Mouse (Mus musculus) heart, postnatal 25 days (tissue): Measurements from ENCODE around the gene Ush2a. TPM values are rescaled to one million over a fixed set of nuclear protein-coding genes. Genes with fewer than 3 reads are reported as not detected.

Source experiments
- DNase-seq: peaks from one replicate; pipeline ENCODE4 v3.0.0; 2022; ENCODE audit warnings: low spot score
- intact Hi-C: fragments of 180-260 bp; cut with DNase I; formaldehyde crosslinking; loops from one replicate; pipeline ENCODE4 v1.15.1; 2025
- total RNA-seq, 2 experiments: library from RNA; stranded (reverse); gene quantifications; 2 replicates each; pipeline ENCODE4 v1.2.3; 2021

Ush2a gene
- under 1 TPM; 0.08 TPM for total RNA-seq

GRCm38 (mm10) chr1:188261903-188262682 is at the start of gene Ush2a:
TSS of gene Ush2a (plus strand) at chr1:188262023.
- intact Hi-C loops = no loop called here
- DNase-seq = no peak

GRCm38 (mm10) chr1:188214885-188215611 is 46.8 kb upstream of the Ush2a start:
- DNase-seq = no peak
- intact Hi-C loops = no loop called here

- intact Hi-C loops = no loop called here
Measured at GRCm38 (mm10) chr1:188221226-188221792, 40.5 kb upstream of the Ush2a start.

GRCm38 (mm10) chr1:188233036-188233724 is 28.6 kb upstream of the Ush2a start:
- intact Hi-C loops = no loop called here
- DNase-seq = no peak

More at GRCm38 (mm10) chr1:188221226-188221792, 40.5 kb upstream of the Ush2a start:
- DNase-seq = no peak

GRCm38 (mm10) chr1:188238636-188239035 is 23.2 kb upstream of the Ush2a start:
- intact Hi-C loops = no loop called here
- DNase-seq = no peak

GRCm38 (mm10) chr1:188241766-188242165 is 20.1 kb upstream of the Ush2a start:
- intact Hi-C loops = no loop called here
- DNase-seq = no peak

GRCm38 (mm10) chr1:188257500-188257899 is 4.3 kb upstream of the Ush2a start:
- no peak for DNase-seq
- intact Hi-C loops = no loop called here

GRCm38 (mm10) chr1:188260259-188261107 is 1.3 kb upstream of the Ush2a start:
- no peak for DNase-seq
- intact Hi-C loops = no loop called here

GRCm38 (mm10) chr1:188267127-188267722 is 5.4 kb downstream of the Ush2a start:
- intact Hi-C loops = no loop called here
- DNase-seq = no peak

GRCm38 (mm10) chr1:188269071-188269470 is 7.2 kb downstream of the Ush2a start:
- no peak for DNase-seq
- intact Hi-C loops = no loop called here

GRCm38 (mm10) chr1:188313303-188313702 is 51.5 kb downstream of the Ush2a start:
- no peak for DNase-seq
- intact Hi-C loops = no loop called here

GRCm38 (mm10) chr1:188316574-188316973 is 54.8 kb downstream of the Ush2a start:
- intact Hi-C loops = no loop called here
- no peak for DNase-seq

- DNase-seq = no peak
- intact Hi-C loops = no loop called here
Measured at GRCm38 (mm10) chr1:188320204-188320603, 58.4 kb downstream of the Ush2a start.

GRCm38 (mm10) chr1:188321534-188321933 is 59.7 kb downstream of the Ush2a start:
- intact Hi-C loops = no loop called here
- DNase-seq = no peak

- intact Hi-C loops = no loop called here
Measured at GRCm38 (mm10) chr1:188330406-188330805, 68.6 kb downstream of the Ush2a start.

GRCm38 (mm10) chr1:188333936-188334335 is 72.1 kb downstream of the Ush2a start:
- DNase-seq = no peak
- intact Hi-C loops = no loop called here

More at GRCm38 (mm10) chr1:188330406-188330805, 68.6 kb downstream of the Ush2a start:
- DNase-seq = no peak

- intact Hi-C loops = no loop called here
- DNase-seq = no peak
Measured at GRCm38 (mm10) chr1:188347762-188348161, 85.9 kb downstream of the Ush2a start.

GRCm38 (mm10) chr1:188354726-188355125 is 92.9 kb downstream of the Ush2a start:
- intact Hi-C loops = no loop called here
- DNase-seq = no peak

GRCm38 (mm10) chr1:188363548-188363947 is 101.7 kb downstream of the Ush2a start:
- DNase-seq = no peak
- intact Hi-C loops = no loop called here
